ENCODE assay signal across 8 mouse cellular contexts in the genomic region with DNA sequence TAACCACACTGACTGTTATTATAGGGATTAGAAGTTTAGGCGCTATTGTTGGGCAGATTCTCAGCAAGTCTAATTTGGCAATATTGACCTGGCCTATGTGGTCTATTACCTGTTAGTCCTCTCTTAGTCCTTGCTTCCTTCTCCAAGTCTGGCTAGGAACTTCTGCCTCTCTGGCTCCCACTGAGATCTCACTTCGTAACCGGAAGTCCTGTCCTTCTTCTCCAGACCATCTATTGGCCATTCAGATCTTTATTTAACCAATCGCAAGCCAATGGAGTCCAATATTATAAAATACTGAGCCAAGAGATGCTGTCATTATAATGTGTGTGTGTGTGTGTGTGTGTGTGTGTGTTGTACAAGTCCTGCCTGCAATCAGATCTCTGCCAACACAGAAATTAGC. TPM values are rescaled to one million over a fixed set of nuclear protein-coding genes. Genes with fewer than 3 reads are reported as not detected.
DNase-seq lines count a peak whose midpoint lies in the region; ATAC-seq lines count a peak whose summit lies in the region.

No protein-coding gene starts in this region.

- ATAC-seq in kidney, embryonic 15.5 days (replicated peaks; ENCODE audit: low FRiP score): no peak
- ATAC-seq in embryonic facial prominence, embryonic 14.5 days (ENCODE audit: low read depth): no peak
- no peak for ATAC-seq in intestine, embryonic 15.5 days
- ATAC-seq in neural tube, embryonic 12.5 days (ENCODE audit: low FRiP score, low read depth): no peak
- ATAC-seq in granulocyte monocyte progenitor cell, adult 5-6 weeks (replicated peaks; ENCODE audit: poor library complexity, severe bottlenecking): no peak

- WGBS in kidney, embryonic 15.5 days: 62% methylated on average over 4 of the region's 4 CpGs
- 45% methylated on average over 4 of the region's 4 CpGs for WGBS in embryonic facial prominence, embryonic 14.5 days
- WGBS in intestine, embryonic 15.5 days: 59% methylated on average over 4 of the region's 4 CpGs
- 61% methylated on average over 4 of the region's 4 CpGs for WGBS in neural tube, embryonic 12.5 days

- no peak overlapping the region for H3K27ac ChIP-seq in kidney, embryonic 15.5 days
- no peak overlapping the region for H3K27ac ChIP-seq in embryonic facial prominence, embryonic 14.5 days (replicated peaks; ENCODE audit: low read depth, low read length)
- H3K27ac ChIP-seq in intestine, embryonic 15.5 days: peak overlapping the region; percentile 54; the same call in 1 of the 2 replicates
- no peak overlapping the region for H3K27ac ChIP-seq in neural tube, embryonic 12.5 days

- H3K36me3 ChIP-seq in kidney, embryonic 15.5 days: no peaks in the 10 kb centered on the region
- no peaks in the 10 kb centered on the region for H3K36me3 ChIP-seq in embryonic facial prominence, embryonic 14.5 days (ENCODE audit: control insufficient read depth, insufficient read depth, low read length)
- no peaks in the 10 kb centered on the region for H3K36me3 ChIP-seq in intestine, embryonic 15.5 days
- no peaks in the 10 kb centered on the region for H3K36me3 ChIP-seq in neural tube, embryonic 12.5 days

- H3K27me3 ChIP-seq in kidney, embryonic 15.5 days: peaks cover 39% of the 10 kb centered on the region
- H3K27me3 ChIP-seq in embryonic facial prominence, embryonic 14.5 days (replicated peaks; ENCODE audit: control insufficient read depth, insufficient read depth, low read length): peaks cover 12% of the 10 kb centered on the region; the same call in 1 of the 2 replicates
- H3K27me3 ChIP-seq in intestine, embryonic 15.5 days (replicated peaks): 0 out of 2 replicates have a peak, but pooled peaks cover 4% of the 10 kb centered on the region
- peaks cover 12% of the 10 kb centered on the region for H3K27me3 ChIP-seq in neural tube, embryonic 12.5 days (replicated peaks)

- peaks cover 7% of the 10 kb centered on the region; the same call in 1 of the 2 replicates for H3K4me1 ChIP-seq in kidney, embryonic 15.5 days
- H3K4me1 ChIP-seq in embryonic facial prominence, embryonic 14.5 days (ENCODE audit: control insufficient read depth, insufficient read depth, low read length): peaks cover 5% of the 10 kb centered on the region; the same call in 1 of the 2 replicates
- peaks cover 19% of the 10 kb centered on the region for H3K4me1 ChIP-seq in intestine, embryonic 15.5 days (replicated peaks)
- H3K4me1 ChIP-seq in neural tube, embryonic 12.5 days: peaks cover 9% of the 10 kb centered on the region; the same call in 1 of the 2 replicates

- H3K9me3 ChIP-seq in kidney, embryonic 15.5 days (replicated peaks): no peaks in the 10 kb centered on the region
- H3K9me3 ChIP-seq in embryonic facial prominence, embryonic 14.5 days (ENCODE audit: control insufficient read depth, low read length): no peaks in the 10 kb centered on the region
- H3K9me3 ChIP-seq in intestine, embryonic 15.5 days: no peaks in the 10 kb centered on the region
- H3K9me3 ChIP-seq in neural tube, embryonic 12.5 days: no peaks in the 10 kb centered on the region

- no peak overlapping the region for H3K9ac ChIP-seq in kidney, embryonic 15.5 days
- no peak overlapping the region for H3K9ac ChIP-seq in embryonic facial prominence, embryonic 14.5 days (ENCODE audit: low read depth, low read length)
- peak overlapping the region; percentile 61; the same call in 1 of the 2 replicates for H3K9ac ChIP-seq in intestine, embryonic 15.5 days
- H3K9ac ChIP-seq in neural tube, embryonic 12.5 days: peak overlapping the region; percentile 58; the same call in 1 of the 2 replicates

- H3K4me2 ChIP-seq in kidney, embryonic 15.5 days: peak overlapping the region; percentile 80
- H3K4me2 ChIP-seq in embryonic facial prominence, embryonic 14.5 days (ENCODE audit: low read depth, low read length): peak overlapping the region; percentile 77
- peak overlapping the region; percentile 73 for H3K4me2 ChIP-seq in intestine, embryonic 15.5 days (replicated peaks)
- H3K4me2 ChIP-seq in neural tube, embryonic 12.5 days (replicated peaks): peak overlapping the region; percentile 75

- H3K4me3 ChIP-seq in kidney, embryonic 15.5 days (replicated peaks): peak overlapping the region; percentile 43
- H3K4me3 ChIP-seq in embryonic facial prominence, embryonic 14.5 days (ENCODE audit: low read depth, low read length): peak overlapping the region; percentile 37
- no peak overlapping the region for H3K4me3 ChIP-seq in intestine, embryonic 15.5 days (replicated peaks)
- H3K4me3 ChIP-seq in neural tube, embryonic 12.5 days: peak overlapping the region; percentile 33; the same call in 1 of the 2 replicates

- no peak for DNase-seq in kidney, adult 8-10 months
- DNase-seq in embryonic facial prominence, embryonic 14.5 days (ENCODE audit: low spot score): no peak
- DNase-seq in frontal cortex, postnatal 14 days (ENCODE audit: low spot score in 2 of 2): no peak
- no peak for DNase-seq in urinary bladder, postnatal 36 days (ENCODE audit: low spot score in 2 of 2)

RNA-seq across cellular contexts. Expression of a gene that starts 11.7 kb away (rescaled TPM):
- 8.3 and 10.7 TPM in 2 replicates for polyA plus RNA-seq in kidney, embryonic 15.5 days (2015; fragmentation: Nextera tagmentation; extraction: Ambion mirVana)
- 4.9 and 7.3 TPM in 2 replicates for polyA plus RNA-seq in embryonic facial prominence, embryonic 14.5 days (2014; fragmentation: Nextera tagmentation; extraction: Ambion mirVana)
- polyA plus RNA-seq in intestine, embryonic 15.5 days (2015; fragmentation: Nextera tagmentation; extraction: Ambion mirVana): 10.5 and 11.5 TPM in 2 replicates
- polyA plus RNA-seq in neural tube, embryonic 12.5 days (2016; fragmentation: Nextera tagmentation; extraction: Ambion mirVana): 7.2 and 8.3 TPM in 2 replicates
- 1.8 and 4.4 TPM in 2 replicates for total RNA-seq in granulocyte monocyte progenitor cell, adult 5-6 weeks (2014; fragmentation: Nextera tagmentation)
- total RNA-seq in granulocyte monocyte progenitor cell, adult 5-6 weeks (2017): 6.2 and 13.4 TPM in 2 replicates

RNA-seq across cellular contexts. Expression of a gene that starts 18.8 kb away (rescaled TPM):
- polyA plus RNA-seq in kidney, embryonic 15.5 days (2015; fragmentation: Nextera tagmentation; extraction: Ambion mirVana): 21.5 and 25.1 TPM in 2 replicates
- 5.2 and 5.9 TPM in 2 replicates for polyA plus RNA-seq in embryonic facial prominence, embryonic 14.5 days (2014; fragmentation: Nextera tagmentation; extraction: Ambion mirVana)
- polyA plus RNA-seq in intestine, embryonic 15.5 days (2015; fragmentation: Nextera tagmentation; extraction: Ambion mirVana): 18.9 and 19.9 TPM in 2 replicates
- polyA plus RNA-seq in neural tube, embryonic 12.5 days (2016; fragmentation: Nextera tagmentation; extraction: Ambion mirVana): 20.8 and 21.3 TPM in 2 replicates
- total RNA-seq in granulocyte monocyte progenitor cell, adult 5-6 weeks (2014; fragmentation: Nextera tagmentation): 3.7 and 9.6 TPM in 2 replicates
- total RNA-seq in granulocyte monocyte progenitor cell, adult 5-6 weeks (2017): 5.5 and 6.2 TPM in 2 replicates

RNA-seq across cellular contexts. Expression of a gene that starts 22.8 kb away (rescaled TPM):
- polyA plus RNA-seq in kidney, embryonic 15.5 days (2015; fragmentation: Nextera tagmentation; extraction: Ambion mirVana): 5.7 and 6.3 TPM in 2 replicates
- polyA plus RNA-seq in embryonic facial prominence, embryonic 14.5 days (2014; fragmentation: Nextera tagmentation; extraction: Ambion mirVana): 5.7 and 5.9 TPM in 2 replicates
- polyA plus RNA-seq in intestine, embryonic 15.5 days (2015; fragmentation: Nextera tagmentation; extraction: Ambion mirVana): 6.3 TPM in 2 replicates
- 5.3 TPM in 2 replicates for polyA plus RNA-seq in neural tube, embryonic 12.5 days (2016; fragmentation: Nextera tagmentation; extraction: Ambion mirVana)
- 2.7 and 3.7 TPM in 2 replicates for total RNA-seq in granulocyte monocyte progenitor cell, adult 5-6 weeks (2014; fragmentation: Nextera tagmentation)
- 4.1 and 5.5 TPM in 2 replicates for total RNA-seq in granulocyte monocyte progenitor cell, adult 5-6 weeks (2017)

RNA-seq across cellular contexts. Expression of a gene that starts 29.3 kb away (rescaled TPM):
- 7.1 and 8.0 TPM in 2 replicates for polyA plus RNA-seq in kidney, embryonic 15.5 days (2015; fragmentation: Nextera tagmentation; extraction: Ambion mirVana)
- 5.6 and 6.7 TPM in 2 replicates for polyA plus RNA-seq in embryonic facial prominence, embryonic 14.5 days (2014; fragmentation: Nextera tagmentation; extraction: Ambion mirVana)
- 8.0 and 9.3 TPM in 2 replicates for polyA plus RNA-seq in intestine, embryonic 15.5 days (2015; fragmentation: Nextera tagmentation; extraction: Ambion mirVana)
- polyA plus RNA-seq in neural tube, embryonic 12.5 days (2016; fragmentation: Nextera tagmentation; extraction: Ambion mirVana): 6.4 and 7.8 TPM in 2 replicates
- 2.5 TPM in 1 of 2 replicates, not detected in the other for total RNA-seq in granulocyte monocyte progenitor cell, adult 5-6 weeks (2014; fragmentation: Nextera tagmentation)
- total RNA-seq in granulocyte monocyte progenitor cell, adult 5-6 weeks (2017): 4.2 and 8.9 TPM in 2 replicates

RNA-seq across cellular contexts. Expression of a gene that starts 42.5 kb away (rescaled TPM):
- polyA plus RNA-seq in kidney, embryonic 15.5 days (2015; fragmentation: Nextera tagmentation; extraction: Ambion mirVana): 7.6 and 8.0 TPM in 2 replicates
- polyA plus RNA-seq in embryonic facial prominence, embryonic 14.5 days (2014; fragmentation: Nextera tagmentation; extraction: Ambion mirVana): 6.8 and 8.3 TPM in 2 replicates
- polyA plus RNA-seq in intestine, embryonic 15.5 days (2015; fragmentation: Nextera tagmentation; extraction: Ambion mirVana): 7.5 and 8.3 TPM in 2 replicates
- 5.7 and 6.8 TPM in 2 replicates for polyA plus RNA-seq in neural tube, embryonic 12.5 days (2016; fragmentation: Nextera tagmentation; extraction: Ambion mirVana)
- total RNA-seq in granulocyte monocyte progenitor cell, adult 5-6 weeks (2014; fragmentation: Nextera tagmentation): 8.9 and 10.8 TPM in 2 replicates
- total RNA-seq in granulocyte monocyte progenitor cell, adult 5-6 weeks (2017): 12.5 and 15.1 TPM in 2 replicates

Comparison
In these comparisons a context has a peak if more than half of its experiments do, and no peak if none do; other contexts are left out.
1. H3K9ac ChIP-seq: peak in intestine, embryonic 15.5 days (single experiment) and neural tube, embryonic 12.5 days (single experiment); none in kidney, embryonic 15.5 days (single experiment) and embryonic facial prominence, embryonic 14.5 days (single experiment).
2. Peak in every context shown above with its lines, with median percentiles within 50 percentile points of each other: H3K4me2 ChIP-seq.